In the genomic region with DNA sequence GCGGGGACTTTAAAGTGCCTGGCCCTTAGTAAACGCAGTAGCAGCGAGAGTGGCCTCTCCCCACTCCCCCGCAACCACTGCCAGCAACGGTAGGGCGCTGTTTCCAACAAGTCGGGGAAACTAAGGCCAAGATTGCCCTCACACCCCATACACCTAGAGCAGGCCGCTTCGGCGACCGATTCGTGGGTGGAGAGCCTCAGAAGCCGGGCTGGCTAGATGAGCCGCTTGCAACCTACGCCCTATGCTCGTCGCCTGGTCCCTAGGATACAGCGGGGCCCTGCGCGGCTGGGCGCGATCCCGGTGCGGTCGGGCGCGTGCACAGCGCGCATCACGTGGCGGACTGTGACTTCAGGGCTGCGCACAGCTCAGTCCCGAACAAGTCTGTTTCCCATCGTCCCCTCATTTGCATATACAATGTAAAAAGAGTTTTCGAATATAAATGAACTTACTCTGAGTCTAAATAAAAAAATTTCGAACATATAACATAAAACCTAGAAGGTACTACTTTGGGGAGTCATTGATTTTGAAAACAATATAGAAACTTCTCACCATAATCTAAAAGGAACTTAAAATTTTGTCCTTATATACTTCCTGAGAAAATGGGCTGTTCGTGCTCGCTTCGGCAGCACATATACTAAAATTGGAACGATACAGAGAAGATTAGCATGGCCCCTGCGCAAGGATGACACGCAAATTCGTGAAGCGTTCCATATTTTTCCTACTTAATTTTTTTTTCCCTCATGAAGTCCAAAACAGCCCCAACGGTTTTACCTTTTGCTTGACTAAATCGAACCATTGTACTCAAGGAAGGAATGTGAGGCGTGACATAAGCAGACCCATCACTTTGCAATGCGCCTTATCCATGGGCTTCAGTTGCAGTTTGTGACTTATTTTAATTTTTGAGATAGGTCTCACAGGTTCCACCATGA, we compare ENCODE assay signal across 8 mouse cellular contexts. TPM values are rescaled to one million over a fixed set of nuclear protein-coding genes. Genes with fewer than 3 reads are reported as not detected.
A peak's percentile ranks its signal among the peaks of the same experiment; 100 is the strongest.
DNase-seq lines count a peak whose midpoint lies in the region; ATAC-seq and TF ChIP-seq lines count a peak whose summit lies in the region.

No protein-coding gene starts in this region.

- peak overlapping the region; percentile 74 for H3K27ac ChIP-seq in embryonic facial prominence, embryonic 12.5 days
- H3K27ac ChIP-seq in kidney, embryonic 14.5 days (ENCODE audit: low read depth, low read length): peak overlapping the region; percentile 65; the same call in 1 of the 2 replicates
- peak overlapping the region; percentile 79 for H3K27ac ChIP-seq in limb, embryonic 14.5 days (replicated peaks; ENCODE audit: low read depth, low read length)
- H3K27ac ChIP-seq in midbrain, embryonic 16.5 days (ENCODE audit: low read length): peak overlapping the region; percentile 86
- peak overlapping the region; percentile 88 for H3K27ac ChIP-seq in spleen, adult 2 months (ENCODE audit: insufficient read depth, low read length)

- TF ChIP-seq CTCF in spleen, adult 2 months (IDR thresholded peaks at IDR 0.05; ENCODE audit: extremely low read depth, insufficient read depth, insufficient read length, insufficient replicate concordance): no peak

- H3K9me3 ChIP-seq in embryonic facial prominence, embryonic 12.5 days: no peaks in the 10 kb centered on the region
- no peaks in the 10 kb centered on the region for H3K9me3 ChIP-seq in kidney, embryonic 14.5 days (ENCODE audit: control insufficient read depth, low read length)
- H3K9me3 ChIP-seq in limb, embryonic 14.5 days (ENCODE audit: control insufficient read depth, low read length): no peaks in the 10 kb centered on the region
- H3K9me3 ChIP-seq in midbrain, embryonic 16.5 days (replicated peaks; ENCODE audit: control insufficient read depth, low read length, poor library complexity, severe bottlenecking): no peaks in the 10 kb centered on the region

- H3K4me3 ChIP-seq in embryonic facial prominence, embryonic 12.5 days: peak overlapping the region; percentile 48
- H3K4me3 ChIP-seq in kidney, embryonic 14.5 days (ENCODE audit: low read length): peak overlapping the region; percentile 68
- peak overlapping the region; percentile 67 for H3K4me3 ChIP-seq in limb, embryonic 14.5 days (replicated peaks; ENCODE audit: low read length)
- H3K4me3 ChIP-seq in midbrain, embryonic 16.5 days (ENCODE audit: low read depth, low read length): peak overlapping the region; percentile 72
- H3K4me3 ChIP-seq in spleen, adult 2 months (ENCODE audit: extremely low read depth, insufficient read depth, insufficient read length): peak overlapping the region; percentile 87

- peak; percentile 87 for DNase-seq in 3T3-L1 (ENCODE audit: low read depth, low spot score)
- peak; percentile 94 for DNase-seq in adrenal gland, postnatal 25 days
- peak; percentile 96 for DNase-seq in heart, adult 9 months (ENCODE audit: low spot score in 2 of 2)
- DNase-seq in limb, embryonic 14.5 days (ENCODE audit: low spot score): peak; percentile 92
- peak; percentile 90 to 94 for DNase-seq in spleen, adult 2 months (ENCODE audit: low read depth in 1 of 2, low spot score in 2 of 2)

- TF ChIP-seq POLR2A in limb, embryonic 14.5 days (IDR thresholded peaks at IDR 0.05; ENCODE audit: borderline replicate concordance, extremely low read depth, insufficient read depth, insufficient read length): peak; percentile 87; the same call in 1 of the 2 replicates
- TF ChIP-seq POLR2A in spleen, adult 2 months (IDR thresholded peaks at IDR 0.05; ENCODE audit: low read depth, low read length): peak; percentile 75

- H3K27me3 ChIP-seq in embryonic facial prominence, embryonic 12.5 days: peaks cover 47% of the 10 kb centered on the region
- peaks cover 46% of the 10 kb centered on the region for H3K27me3 ChIP-seq in kidney, embryonic 14.5 days (ENCODE audit: control insufficient read depth, insufficient read depth, low read length)
- H3K27me3 ChIP-seq in limb, embryonic 14.5 days (ENCODE audit: control insufficient read depth, insufficient read depth, low read length): peaks cover 40% of the 10 kb centered on the region
- peaks cover 36% of the 10 kb centered on the region for H3K27me3 ChIP-seq in midbrain, embryonic 16.5 days (ENCODE audit: control insufficient read depth, insufficient read depth, low read depth, low read length)
- H3K27me3 ChIP-seq in spleen, adult 2 months (ENCODE audit: control insufficient read depth, insufficient read depth, low read length): peaks cover 12% of the 10 kb centered on the region

- peak overlapping the region; percentile 72 for H3K4me2 ChIP-seq in embryonic facial prominence, embryonic 12.5 days (replicated peaks)
- H3K4me2 ChIP-seq in kidney, embryonic 14.5 days (replicated peaks; ENCODE audit: low read depth, low read length): peak overlapping the region; percentile 88
- H3K4me2 ChIP-seq in limb, embryonic 14.5 days (replicated peaks; ENCODE audit: low read depth, low read length, severe bottlenecking): peak overlapping the region; percentile 84
- H3K4me2 ChIP-seq in midbrain, embryonic 16.5 days (ENCODE audit: low read length): peak overlapping the region; percentile 81

- no peaks in the 10 kb centered on the region for H3K36me3 ChIP-seq in embryonic facial prominence, embryonic 12.5 days
- no peaks in the 10 kb centered on the region for H3K36me3 ChIP-seq in kidney, embryonic 14.5 days (ENCODE audit: control insufficient read depth, insufficient read depth, low read length)
- no peaks in the 10 kb centered on the region for H3K36me3 ChIP-seq in limb, embryonic 14.5 days (ENCODE audit: control insufficient read depth, insufficient read depth, low read length)
- H3K36me3 ChIP-seq in midbrain, embryonic 16.5 days (ENCODE audit: control insufficient read depth, insufficient read depth, low read length): no peaks in the 10 kb centered on the region
- no peaks in the 10 kb centered on the region for H3K36me3 ChIP-seq in spleen, adult 2 months (ENCODE audit: control insufficient read depth, insufficient read depth, low read length)

- peak; percentile 98 for ATAC-seq in embryonic facial prominence, embryonic 12.5 days (ENCODE audit: insufficient number of reproducible peaks, insufficient read depth, low FRiP score, low TSS enrichment)
- peak; percentile 98 for ATAC-seq in kidney, embryonic 14.5 days (ENCODE audit: low FRiP score, low TSS enrichment)
- peak; percentile 98 for ATAC-seq in limb, embryonic 14.5 days (ENCODE audit: low FRiP score, low read depth)
- peak; percentile 98 for ATAC-seq in midbrain, embryonic 16.5 days

- H3K4me1 ChIP-seq in embryonic facial prominence, embryonic 12.5 days: peaks cover 23% of the 10 kb centered on the region
- H3K4me1 ChIP-seq in kidney, embryonic 14.5 days (ENCODE audit: control insufficient read depth, insufficient read depth, low read length): peaks cover 12% of the 10 kb centered on the region
- H3K4me1 ChIP-seq in limb, embryonic 14.5 days (ENCODE audit: control insufficient read depth, insufficient read depth, low read length): peaks cover 14% of the 10 kb centered on the region; the same call in 1 of the 2 replicates
- peaks cover 22% of the 10 kb centered on the region for H3K4me1 ChIP-seq in midbrain, embryonic 16.5 days (ENCODE audit: control insufficient read depth, insufficient read depth, low read length)
- no peaks in the 10 kb centered on the region; the same call in none of the 2 replicates for H3K4me1 ChIP-seq in spleen, adult 2 months (ENCODE audit: control insufficient read depth, insufficient read depth, insufficient read length)

- WGBS in embryonic facial prominence, embryonic 12.5 days: under 1% methylated on average over 48 of the region's 48 CpGs
- WGBS in kidney, embryonic 14.5 days: 1% methylated on average over 48 of the region's 48 CpGs
- WGBS in limb, embryonic 14.5 days: 1% methylated on average over 48 of the region's 48 CpGs
- under 1% methylated on average over 48 of the region's 48 CpGs for WGBS in midbrain, embryonic 16.5 days
- whole genome bisulfite sequencing in spleen, adult 2 months: 2% methylated on average over 48 of the region's 48 CpGs

- H3K9ac ChIP-seq in embryonic facial prominence, embryonic 12.5 days: peak overlapping the region; percentile 66
- peak overlapping the region; percentile 76 for H3K9ac ChIP-seq in kidney, embryonic 14.5 days (ENCODE audit: low read depth, low read length)
- H3K9ac ChIP-seq in limb, embryonic 14.5 days (ENCODE audit: low read depth, low read length, severe bottlenecking): peak overlapping the region; percentile 72
- H3K9ac ChIP-seq in midbrain, embryonic 16.5 days (ENCODE audit: low read depth, low read length): peak overlapping the region; percentile 78

RNA-seq across cellular contexts. Expression of a gene that starts 15.8 kb away (rescaled TPM):
- total RNA-seq in adrenal gland, postnatal 25 days (2021): 0.12 TPM in 1 of 2 replicates, not detected in the other
- 0.24 and 0.35 TPM in 2 replicates for polyA plus RNA-seq in embryonic facial prominence, embryonic 12.5 days (2016; fragmentation: Nextera tagmentation; extraction: Ambion mirVana)
- polyA plus RNA-seq in kidney, embryonic 14.5 days (2014; fragmentation: Nextera tagmentation; extraction: Ambion mirVana): not detected in 2 replicates
- 0.11 and 0.24 TPM in 2 replicates for polyA plus RNA-seq in limb, embryonic 14.5 days (2012; rRNA removed)
- 0.08 TPM in 1 of 2 replicates, not detected in the other for polyA plus RNA-seq in limb, embryonic 14.5 days (2014; fragmentation: Nextera tagmentation; extraction: Ambion mirVana)
- 0.54 and 0.75 TPM in 2 replicates for polyA plus RNA-seq in midbrain, embryonic 16.5 days (2015; fragmentation: Nextera tagmentation; extraction: Ambion mirVana)
- polyA plus RNA-seq in spleen, adult 2 months (2012; rRNA removed): 0.04 and 0.09 TPM in 2 replicates

Comparison
In these comparisons a context has a peak if more than half of its experiments do, and no peak if none do; other contexts are left out.
1. Peak in every context shown above with its lines: DNase-seq, ATAC-seq, H3K4me3 ChIP-seq and H3K27ac ChIP-seq.